Mouse (Mus musculus): ENCODE data around the gene Tdrkh. TPM values are rescaled to one million over a fixed set of nuclear protein-coding genes. Genes with fewer than 3 reads are reported as not detected.

The Tdrkh gene
- total and polyA plus RNA-seq, 2 experiments from 2014 or later, result 12.0 to 39.5 TPM

DNA sequence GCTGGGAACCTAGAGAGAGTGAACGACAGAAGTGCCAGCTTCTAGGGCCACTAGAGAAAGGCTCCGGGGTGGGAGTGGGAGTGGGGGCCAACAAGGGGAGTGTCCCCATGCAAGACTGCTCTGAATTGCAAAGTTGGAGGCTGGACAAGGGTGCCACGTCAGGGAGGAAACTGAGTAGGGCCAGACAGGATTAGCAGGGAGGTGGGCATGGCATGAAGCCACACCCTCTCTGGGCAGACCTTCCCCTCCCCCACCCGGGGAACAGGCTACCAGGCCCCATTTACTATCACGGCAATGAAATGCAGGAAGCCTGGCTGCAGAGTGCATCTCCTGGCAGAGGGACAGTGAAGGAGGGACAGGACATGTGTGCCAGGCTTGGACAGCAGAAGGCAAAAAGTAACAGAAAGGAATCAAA lies 39.5 kb upstream of the Tdrkh start:
- Histone ChIP-seq H3K4me2 (ENCODE audit: low read depth, low read length, poor library complexity, severe bottlenecking) (peak overlapping the region; percentile 22), H3K9me3 (ENCODE audit: low read length) (no peaks in the 10 kb centered on the region), H3K27ac (ENCODE audit: low read depth, low read length) (no peak overlapping the region), H3K4me3 (ENCODE audit: low read depth, low read length) (no peak overlapping the region), H3K9ac (replicated peaks; ENCODE audit: low read length, poor library complexity, severe bottlenecking) (no peak overlapping the region), H3K27me3 (ENCODE audit: insufficient read depth, low read length) (no peaks in the 10 kb centered on the region), H3K4me1 (ENCODE audit: insufficient read depth, low read length) (0 out of 2 replicates have a peak, but pooled peaks cover 7% of the 10 kb centered on the region), H3K36me3 (ENCODE audit: insufficient read depth, low read length) (no peaks in the 10 kb centered on the region)
- 1% methylated on average over 5 of the region's 5 CpGs for WGBS
- peak; percentile 32; the same call in 1 of the 2 replicates for ATAC-seq (ENCODE audit: low FRiP score)
- peak; percentile 63 for DNase-seq (ENCODE audit: low spot score)
- no peak for TF ChIP-seq CTCF (IDR thresholded peaks at IDR 0.05)

DNA sequence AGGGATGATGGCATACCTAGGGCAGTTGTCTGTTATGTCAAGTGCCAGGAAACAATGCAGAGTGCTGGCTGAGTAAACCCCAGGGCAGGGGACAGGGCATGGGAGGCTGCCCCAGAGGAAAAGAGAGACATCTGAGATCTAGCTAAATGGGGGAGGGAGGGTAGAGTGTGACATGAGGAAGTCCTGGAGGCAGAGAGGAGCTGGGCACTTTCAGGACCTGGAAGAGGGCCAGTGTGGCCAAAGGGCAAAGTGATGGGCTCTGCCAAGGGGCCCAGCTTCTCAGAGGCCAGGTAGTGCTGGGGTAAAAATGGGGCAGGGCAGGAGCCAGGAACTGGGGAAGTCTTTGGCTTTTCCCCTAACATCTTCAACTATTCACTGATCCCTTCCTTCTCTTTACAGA lies 38.4 kb upstream of the Tdrkh start:
- no peak overlapping the region for H3K9ac ChIP-seq (replicated peaks; ENCODE audit: low read length, poor library complexity, severe bottlenecking)
- no peak for DNase-seq (ENCODE audit: low spot score)
- no peak overlapping the region for H3K27ac ChIP-seq (ENCODE audit: low read depth, low read length)
- TF ChIP-seq CTCF (IDR thresholded peaks at IDR 0.05), result no peak
- no peak for ATAC-seq (ENCODE audit: low FRiP score)
- H3K4me3 ChIP-seq (ENCODE audit: low read depth, low read length), result no peak overlapping the region
- H3K27me3 ChIP-seq (ENCODE audit: insufficient read depth, low read length), result no peaks in the 10 kb centered on the region
- no peaks in the 10 kb centered on the region for H3K36me3 ChIP-seq (ENCODE audit: insufficient read depth, low read length)
- 0 out of 2 replicates have a peak, but pooled peaks cover 7% of the 10 kb centered on the region for H3K4me1 ChIP-seq (ENCODE audit: insufficient read depth, low read length)
- no peaks in the 10 kb centered on the region for H3K9me3 ChIP-seq (ENCODE audit: low read length)
- no peak overlapping the region for H3K4me2 ChIP-seq (ENCODE audit: low read depth, low read length, poor library complexity, severe bottlenecking)

DNA sequence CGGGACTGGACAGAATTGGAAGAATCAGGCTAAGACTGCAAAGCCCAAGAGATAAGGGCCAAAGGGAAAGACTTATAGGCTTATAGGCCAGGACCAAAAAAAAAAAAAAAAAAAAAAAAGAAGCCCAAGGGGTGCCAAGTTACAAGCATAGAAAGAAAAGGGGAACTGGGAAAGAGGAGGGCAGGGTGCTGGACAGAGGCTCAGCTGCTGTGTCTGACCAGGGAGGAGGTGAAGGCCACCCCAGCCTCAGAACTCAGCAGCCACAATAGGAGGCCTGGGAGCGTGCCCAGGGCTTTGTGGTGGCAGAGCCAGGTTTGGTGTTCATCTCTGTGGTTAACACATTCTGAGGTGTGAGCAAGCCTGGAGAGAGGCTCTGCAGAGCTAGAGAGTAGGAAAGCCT lies 37.9 kb upstream of the Tdrkh start:
- Histone ChIP-seq H3K4me3 (ENCODE audit: low read depth, low read length) (no peak overlapping the region), H3K4me1 (ENCODE audit: insufficient read depth, low read length) (0 out of 2 replicates have a peak, but pooled peaks cover 7% of the 10 kb centered on the region), H3K27ac (ENCODE audit: low read depth, low read length) (no peak overlapping the region), H3K4me2 (ENCODE audit: low read depth, low read length, poor library complexity, severe bottlenecking) (no peak overlapping the region), H3K27me3 (ENCODE audit: insufficient read depth, low read length) (no peaks in the 10 kb centered on the region), H3K9me3 (ENCODE audit: low read length) (no peaks in the 10 kb centered on the region), H3K36me3 (ENCODE audit: insufficient read depth, low read length) (no peaks in the 10 kb centered on the region), H3K9ac (replicated peaks; ENCODE audit: low read length, poor library complexity, severe bottlenecking) (no peak overlapping the region)
- TF ChIP-seq CTCF (IDR thresholded peaks at IDR 0.05), result no peak
- 80% methylated on average over 2 of the region's 2 CpGs for WGBS
- no peak for ATAC-seq (ENCODE audit: low FRiP score)
- no peak for DNase-seq (ENCODE audit: low spot score)

DNA sequence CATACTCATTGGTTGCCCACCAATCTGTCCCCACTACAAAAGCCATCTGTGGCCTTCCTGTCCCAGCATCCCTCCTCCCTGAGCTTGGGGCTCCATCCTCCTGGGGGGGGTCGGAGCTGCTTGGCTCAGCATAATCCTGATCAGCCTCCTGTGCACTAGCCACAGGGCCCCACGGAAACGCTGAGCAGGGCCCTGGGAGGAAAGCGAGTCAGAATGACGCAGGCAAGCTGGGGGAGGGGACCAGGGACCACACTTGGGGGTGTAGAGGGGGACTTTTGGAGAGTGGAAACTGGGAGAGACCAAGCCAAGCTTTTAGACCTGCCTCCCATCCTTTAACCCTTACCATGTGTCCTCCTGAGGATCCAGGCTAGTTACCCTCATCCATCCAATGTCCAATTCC lies 37.2 kb upstream of the Tdrkh start:
- TF ChIP-seq CTCF (IDR thresholded peaks at IDR 0.05), result no peak
- Histone ChIP-seq H3K9me3 (ENCODE audit: low read length) (no peaks in the 10 kb centered on the region), H3K4me1 (ENCODE audit: insufficient read depth, low read length) (0 out of 2 replicates have a peak, but pooled peaks cover 7% of the 10 kb centered on the region), H3K27ac (ENCODE audit: low read depth, low read length) (no peak overlapping the region), H3K4me3 (ENCODE audit: low read depth, low read length) (no peak overlapping the region), H3K9ac (replicated peaks; ENCODE audit: low read length, poor library complexity, severe bottlenecking) (no peak overlapping the region), H3K36me3 (ENCODE audit: insufficient read depth, low read length) (no peaks in the 10 kb centered on the region), H3K27me3 (ENCODE audit: insufficient read depth, low read length) (no peaks in the 10 kb centered on the region), H3K4me2 (ENCODE audit: low read depth, low read length, poor library complexity, severe bottlenecking) (no peak overlapping the region)
- WGBS, result 64% methylated on average over 5 of the region's 5 CpGs
- DNase-seq (ENCODE audit: low spot score) (no peak), ATAC-seq (ENCODE audit: low FRiP score) (no peak)

DNA sequence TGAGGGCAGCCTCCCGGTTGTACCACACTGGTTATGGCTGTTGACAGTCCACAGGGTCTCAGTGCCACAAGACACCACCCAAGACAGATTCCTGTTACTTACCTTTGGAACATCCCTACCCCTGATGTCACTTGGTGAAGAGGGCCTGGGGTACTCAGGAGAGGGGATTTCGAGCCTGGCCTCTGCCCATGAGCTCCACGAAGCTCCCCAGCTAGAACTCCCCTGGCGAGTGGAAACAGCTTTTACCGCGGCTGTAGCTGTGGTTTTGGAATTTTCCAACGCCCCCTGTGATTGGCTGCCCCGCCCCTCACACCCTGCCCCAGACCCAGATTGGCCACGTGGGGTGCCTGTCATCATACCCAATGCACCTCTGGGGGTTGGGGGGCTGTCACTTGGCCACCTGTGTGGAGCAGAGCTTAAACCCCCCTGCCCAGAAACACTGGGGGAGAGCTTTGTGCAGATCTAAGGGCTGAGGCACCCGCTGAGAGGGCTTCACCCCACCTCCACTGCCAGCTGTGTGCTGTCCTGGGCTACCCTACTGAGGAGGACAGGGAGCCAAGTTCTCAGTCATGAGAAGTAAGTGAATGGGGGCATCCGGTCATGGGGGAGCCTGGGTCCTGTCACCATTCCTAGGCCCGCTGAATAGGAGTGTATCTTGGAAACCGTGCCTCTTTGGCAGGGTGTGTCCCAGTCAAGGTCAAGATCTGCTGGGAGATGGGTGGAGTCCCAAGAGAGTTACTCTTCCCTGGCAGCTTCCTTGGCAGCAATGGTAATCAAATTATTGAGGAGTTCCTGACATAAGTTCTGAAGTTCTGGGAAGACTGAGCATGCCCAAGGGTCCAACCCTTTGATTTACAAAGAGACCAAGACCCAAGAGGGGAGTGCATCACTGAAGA lies 35.8 kb upstream of the Tdrkh start:
- Histone ChIP-seq H3K36me3 (ENCODE audit: insufficient read depth, low read length) (no peaks in the 10 kb centered on the region), H3K27ac (ENCODE audit: low read depth, low read length) (no peak overlapping the region), H3K9ac (replicated peaks; ENCODE audit: low read length, poor library complexity, severe bottlenecking) (no peak overlapping the region), H3K27me3 (ENCODE audit: insufficient read depth, low read length) (no peaks in the 10 kb centered on the region), H3K9me3 (ENCODE audit: low read length) (no peaks in the 10 kb centered on the region), H3K4me2 (ENCODE audit: low read depth, low read length, poor library complexity, severe bottlenecking) (no peak overlapping the region), H3K4me3 (ENCODE audit: low read depth, low read length) (no peak overlapping the region), H3K4me1 (ENCODE audit: insufficient read depth, low read length) (0 out of 2 replicates have a peak, but pooled peaks cover 7% of the 10 kb centered on the region)
- no peak for TF ChIP-seq CTCF (IDR thresholded peaks at IDR 0.05)
- WGBS, result 22% methylated on average over 13 of the region's 13 CpGs
- ATAC-seq (ENCODE audit: low FRiP score) (no peak), DNase-seq (ENCODE audit: low spot score) (no peak)

DNA sequence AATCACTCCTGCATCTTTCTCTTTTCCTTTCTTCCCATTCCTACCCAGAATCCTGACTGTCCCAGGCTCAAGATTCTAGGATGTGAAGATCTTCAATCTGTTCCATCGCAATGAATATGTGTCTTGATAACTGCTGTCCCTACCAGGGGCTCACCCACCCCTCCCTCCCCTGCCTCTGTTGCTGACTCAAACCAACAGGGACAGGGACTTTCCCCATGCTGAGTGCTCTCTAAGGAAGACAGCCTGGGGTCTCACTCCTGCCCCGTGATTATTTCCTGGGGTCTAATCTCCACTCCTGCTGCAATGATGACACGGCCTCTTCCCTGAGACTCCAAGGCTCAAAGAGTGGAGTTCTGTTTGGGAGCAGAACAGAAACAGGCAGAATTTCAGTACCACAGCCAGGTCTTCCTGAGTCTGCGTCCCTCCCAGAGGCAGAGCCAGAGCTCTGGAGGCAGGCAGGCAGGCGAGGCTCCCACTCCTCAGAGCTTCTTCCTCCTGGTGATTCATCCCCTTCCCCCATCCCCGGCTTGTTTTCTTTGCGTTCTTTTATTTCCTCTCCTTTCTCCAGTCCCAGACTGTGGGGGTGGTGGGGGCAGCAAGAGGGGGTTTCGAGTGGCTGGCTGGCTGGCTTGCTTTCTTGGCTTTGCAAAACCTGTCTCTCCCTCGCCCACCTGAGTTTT lies 33.1 kb upstream of the Tdrkh start:
- no peaks in the 10 kb centered on the region for H3K4me1 ChIP-seq (ENCODE audit: insufficient read depth, low read length)
- WGBS, result 25% methylated on average over 9 of the region's 9 CpGs
- ATAC-seq (ENCODE audit: low FRiP score), result no peak

More for the DNA sequence above, 33.1 kb upstream of the Tdrkh start:
- no peak for DNase-seq (ENCODE audit: low spot score)
- no peak overlapping the region for H3K4me3 ChIP-seq (ENCODE audit: low read depth, low read length)
- H3K9me3 ChIP-seq (ENCODE audit: low read length), result no peaks in the 10 kb centered on the region
- no peak overlapping the region for H3K4me2 ChIP-seq (ENCODE audit: low read depth, low read length, poor library complexity, severe bottlenecking)
- no peaks in the 10 kb centered on the region for H3K27me3 ChIP-seq (ENCODE audit: insufficient read depth, low read length)
- H3K27ac ChIP-seq (ENCODE audit: low read depth, low read length), result no peak overlapping the region
- no peak for TF ChIP-seq CTCF (IDR thresholded peaks at IDR 0.05)
- H3K36me3 ChIP-seq (ENCODE audit: insufficient read depth, low read length), result no peaks in the 10 kb centered on the region
- no peak overlapping the region for H3K9ac ChIP-seq (replicated peaks; ENCODE audit: low read length, poor library complexity, severe bottlenecking)

All from midbrain, postnatal 0 days (tissue).